ENCODE assay signal across 8 mouse cellular contexts in genomic region chr1:192091806-192092772, GRCm38 (mm10). TPM values are rescaled to one million over a fixed set of nuclear protein-coding genes. Genes with fewer than 3 reads are reported as not detected.
A peak's percentile ranks its signal among the peaks of the same experiment; 100 is the strongest.
DNase-seq lines count a peak whose midpoint lies in the region; ATAC-seq and TF ChIP-seq lines count a peak whose summit lies in the region.

Gene Traf5, minus strand, starts transcription at chr1:192092559.

- H3K9me3 ChIP-seq in heart, embryonic 14.5 days (ENCODE audit: control insufficient read depth, low read length) = no peaks in the 10 kb centered on the region
- no peaks in the 10 kb centered on the region for H3K9me3 ChIP-seq in liver, embryonic 14.5 days (ENCODE audit: control insufficient read depth, low read length)
- no peaks in the 10 kb centered on the region for H3K9me3 ChIP-seq in neural tube, embryonic 11.5 days (ENCODE audit: control insufficient read depth, low read length)
- no peaks in the 10 kb centered on the region for H3K9me3 ChIP-seq in stomach, postnatal 0 days (ENCODE audit: control insufficient read depth, low read length)

- peaks cover 6% of the 10 kb centered on the region for H3K4me1 ChIP-seq in brown adipose tissue, adult 24 weeks (ENCODE audit: control insufficient read depth, insufficient read depth, insufficient read length, low read length)
- H3K4me1 ChIP-seq in heart, embryonic 14.5 days (ENCODE audit: control insufficient read depth in 2 of 2, insufficient read depth in 2 of 2, low read length in 2 of 2) = peaks cover 10 to 20% of the 10 kb centered on the region in 2 experiments
- peaks cover 16 to 18% of the 10 kb centered on the region in 2 experiments for H3K4me1 ChIP-seq in liver, embryonic 14.5 days (replicated peaks; ENCODE audit: control insufficient read depth in 2 of 2, insufficient read depth in 2 of 2, low read length in 1 of 2)
- H3K4me1 ChIP-seq in neural tube, embryonic 11.5 days (ENCODE audit: control insufficient read depth, insufficient read depth, low read length) = no peaks in the 10 kb centered on the region
- H3K4me1 ChIP-seq in stomach, postnatal 0 days (replicated peaks; ENCODE audit: control insufficient read depth, insufficient read depth) = 0 out of 2 replicates have a peak, but pooled peaks cover 3% of the 10 kb centered on the region

- peak within 1 kb of the TSS; percentile 41; the same call in 1 of the 2 replicates for H3K27ac ChIP-seq in brown adipose tissue, adult 24 weeks (replicated peaks; ENCODE audit: low read depth, low read length)
- peak within 1 kb of the TSS; percentile 67 to 81 for H3K27ac ChIP-seq in heart, embryonic 14.5 days (replicated peaks in 1 of 2; ENCODE audit: control insufficient read depth in 1 of 2, insufficient read depth in 1 of 2, low read depth in 2 of 2, low read length in 2 of 2)
- peak within 1 kb of the TSS; percentile 32 for H3K27ac ChIP-seq in liver, embryonic 14.5 days
- H3K27ac ChIP-seq in neural tube, embryonic 11.5 days (ENCODE audit: low read depth, low read length) = no peak within 1 kb of the TSS
- H3K27ac ChIP-seq in stomach, postnatal 0 days (replicated peaks) = peak within 1 kb of the TSS; percentile 94

- H3K9ac ChIP-seq in heart, embryonic 14.5 days (ENCODE audit: low read length) = peak within 1 kb of the TSS; percentile 88
- peak within 1 kb of the TSS; percentile 66 for H3K9ac ChIP-seq in liver, embryonic 14.5 days (replicated peaks)
- H3K9ac ChIP-seq in neural tube, embryonic 11.5 days (ENCODE audit: low read length) = peak within 1 kb of the TSS; percentile 43
- H3K9ac ChIP-seq in stomach, postnatal 0 days (ENCODE audit: low read length) = peak within 1 kb of the TSS; percentile 83

- DNase-seq in CD4-positive, CD25-positive, alpha-beta regulatory T cell, adult 2 months (ENCODE audit: low read depth, low spot score) = peak; percentile 98
- peak; percentile 76 for DNase-seq in fibroblast of lung, adult 2 months (ENCODE audit: low read depth)
- peak; percentile 99 for DNase-seq in kidney, postnatal 25 days
- DNase-seq in liver, embryonic 14.5 days (ENCODE audit: low read depth in 3 of 3, low spot score in 3 of 3) = peak; percentile 90 to 91 (median 91)
- peak; percentile 94 for DNase-seq in neural tube, embryonic 11.5 days (ENCODE audit: low spot score)
- DNase-seq in stomach, postnatal 0 days (ENCODE audit: low spot score) = peak; percentile 99

- TF ChIP-seq CTCF in liver, embryonic 14.5 days (IDR thresholded peaks at IDR 0.05; ENCODE audit: low read depth) = no peak; the same call in none of the 2 replicates
- TF ChIP-seq CTCF in stomach, postnatal 0 days (IDR thresholded peaks at IDR 0.05; ENCODE audit: low read depth) = peak; percentile 41

- H3K36me3 ChIP-seq in heart, embryonic 14.5 days (ENCODE audit: control insufficient read depth, insufficient read depth, low read length) = peaks cover 3% of the 10 kb centered on the region; the same call in 1 of the 2 replicates
- no peaks in the 10 kb centered on the region for H3K36me3 ChIP-seq in liver, embryonic 14.5 days (replicated peaks; ENCODE audit: control insufficient read depth, insufficient read depth, low read depth)
- H3K36me3 ChIP-seq in neural tube, embryonic 11.5 days (ENCODE audit: control insufficient read depth, insufficient read depth, low read length) = no peaks in the 10 kb centered on the region
- no peaks in the 10 kb centered on the region for H3K36me3 ChIP-seq in stomach, postnatal 0 days (ENCODE audit: control insufficient read depth, insufficient read depth, low read length)

- TF ChIP-seq EP300 in liver, embryonic 14.5 days (IDR thresholded peaks at IDR 0.05; ENCODE audit: low read depth) = no peak
- no peak for TF ChIP-seq EP300 in stomach, postnatal 0 days (optimal IDR thresholded peaks at IDR 0.05)

- H3K4me2 ChIP-seq in heart, embryonic 14.5 days (ENCODE audit: low read length) = peak within 1 kb of the TSS; percentile 85
- peak within 1 kb of the TSS; percentile 94 for H3K4me2 ChIP-seq in liver, embryonic 14.5 days (ENCODE audit: low read depth)
- H3K4me2 ChIP-seq in neural tube, embryonic 11.5 days (ENCODE audit: low read depth) = peak within 1 kb of the TSS; percentile 54
- H3K4me2 ChIP-seq in stomach, postnatal 0 days (replicated peaks; ENCODE audit: low read depth) = peak within 1 kb of the TSS; percentile 72

- H3K4me3 ChIP-seq in brown adipose tissue, adult 24 weeks (ENCODE audit: insufficient read depth, low read depth, low read length) = peak within 1 kb of the TSS; percentile 94
- H3K4me3 ChIP-seq in heart, embryonic 14.5 days (ENCODE audit: control insufficient read depth in 1 of 2, insufficient read depth in 1 of 2, low read depth in 1 of 2, low read length in 2 of 2) = peak within 1 kb of the TSS; percentile 75 to 78
- H3K4me3 ChIP-seq in liver, embryonic 14.5 days (ENCODE audit: insufficient read depth in 1 of 2, low read depth in 2 of 2, low read length in 2 of 2) = peak within 1 kb of the TSS; percentile 67 to 80
- peak within 1 kb of the TSS; percentile 38 for H3K4me3 ChIP-seq in neural tube, embryonic 11.5 days (ENCODE audit: low read depth, low read length)
- H3K4me3 ChIP-seq in stomach, postnatal 0 days (ENCODE audit: low read depth, low read length) = peak within 1 kb of the TSS; percentile 68

- WGBS in heart, embryonic 14.5 days = 2% methylated on average over 62 of the region's 63 CpGs
- under 1% methylated on average over 63 of the region's 63 CpGs for WGBS in liver, embryonic 14.5 days (ENCODE audit: insufficient replicate concordance)
- WGBS in neural tube, embryonic 11.5 days = 2% methylated on average over 63 of the region's 63 CpGs
- 2% methylated on average over 63 of the region's 63 CpGs for WGBS in stomach, postnatal 0 days

- no peaks in the 10 kb centered on the region for H3K27me3 ChIP-seq in heart, embryonic 14.5 days (ENCODE audit: control insufficient read depth, insufficient read depth, low read length)
- no peaks in the 10 kb centered on the region for H3K27me3 ChIP-seq in liver, embryonic 14.5 days (ENCODE audit: control insufficient read depth, insufficient read depth, low read length)
- H3K27me3 ChIP-seq in neural tube, embryonic 11.5 days (ENCODE audit: control insufficient read depth, insufficient read depth, low read length) = peaks cover 16% of the 10 kb centered on the region; the same call in 1 of the 2 replicates
- no peaks in the 10 kb centered on the region for H3K27me3 ChIP-seq in stomach, postnatal 0 days (ENCODE audit: control insufficient read depth, insufficient read depth, low read length)

- ATAC-seq in heart, embryonic 14.5 days (ENCODE audit: insufficient number of reproducible peaks, insufficient read depth, low FRiP score, low read depth) = peak; percentile 97
- peak; percentile 98 for ATAC-seq in liver, embryonic 14.5 days (ENCODE audit: insufficient read depth)
- peak; percentile 98 for ATAC-seq in neural tube, embryonic 11.5 days (ENCODE audit: insufficient read depth, low FRiP score, low TSS enrichment)
- peak; percentile 98 for ATAC-seq in stomach, postnatal 0 days (ENCODE audit: low FRiP score, low TSS enrichment)

RNA-seq across cellular contexts. Expression of gene Traf5, which starts in this region (rescaled TPM):
- 1.5 and 3.1 TPM in 2 replicates for polyA plus RNA-seq in brown adipose tissue, adult 24 weeks (2012; ENCODE audit: insufficient read depth, insufficient read length, missing spikeins)
- 11.0 and 16.9 TPM in 2 replicates for polyA plus RNA-seq in heart, embryonic 14.5 days (2014; fragmentation: Nextera tagmentation; extraction: Ambion mirVana)
- 4.9 and 7.2 TPM in 2 replicates for polyA plus RNA-seq in liver, embryonic 14.5 days (2012; rRNA removed)
- polyA plus RNA-seq in liver, embryonic 14.5 days (2014; fragmentation: Nextera tagmentation; extraction: Ambion mirVana) = 4.9 and 6.6 TPM in 2 replicates
- polyA plus RNA-seq in neural tube, embryonic 11.5 days (2014; fragmentation: Nextera tagmentation; extraction: Ambion mirVana) = 5.0 and 5.4 TPM in 2 replicates
- polyA plus RNA-seq in stomach, postnatal 0 days (2015; fragmentation: Nextera tagmentation; extraction: Ambion mirVana) = 16.6 and 17.7 TPM in 2 replicates

Comparison
In these comparisons a context has a peak if more than half of its experiments do, and no peak if none do; other contexts are left out.
1. H3K4me3 ChIP-seq: peak in every context shown above with its lines; median percentile 94 in brown adipose tissue, adult 24 weeks; 76 in heart, embryonic 14.5 days; 74 in liver, embryonic 14.5 days; 68 in stomach, postnatal 0 days; 38 in neural tube, embryonic 11.5 days.